Mouse (Mus musculus) megakaryocyte-erythroid progenitor cell, adult 5 weeks (primary cell): ENCODE results near the gene Cmas. TPM values are rescaled to one million over a fixed set of nuclear protein-coding genes. Genes with fewer than 3 reads are reported as not detected.

Experiments
- polyA plus RNA-seq: library from polyadenylated mRNA; stranded (reverse); fragments of >175 nt; gene quantifications from 2 replicates; pipeline ENCODE4 v1.2.3, GENCODE M21; 2012

Cmas gene
- polyA plus RNA-seq: 33.3 and 36.6 TPM in 2 replicates

DNA sequence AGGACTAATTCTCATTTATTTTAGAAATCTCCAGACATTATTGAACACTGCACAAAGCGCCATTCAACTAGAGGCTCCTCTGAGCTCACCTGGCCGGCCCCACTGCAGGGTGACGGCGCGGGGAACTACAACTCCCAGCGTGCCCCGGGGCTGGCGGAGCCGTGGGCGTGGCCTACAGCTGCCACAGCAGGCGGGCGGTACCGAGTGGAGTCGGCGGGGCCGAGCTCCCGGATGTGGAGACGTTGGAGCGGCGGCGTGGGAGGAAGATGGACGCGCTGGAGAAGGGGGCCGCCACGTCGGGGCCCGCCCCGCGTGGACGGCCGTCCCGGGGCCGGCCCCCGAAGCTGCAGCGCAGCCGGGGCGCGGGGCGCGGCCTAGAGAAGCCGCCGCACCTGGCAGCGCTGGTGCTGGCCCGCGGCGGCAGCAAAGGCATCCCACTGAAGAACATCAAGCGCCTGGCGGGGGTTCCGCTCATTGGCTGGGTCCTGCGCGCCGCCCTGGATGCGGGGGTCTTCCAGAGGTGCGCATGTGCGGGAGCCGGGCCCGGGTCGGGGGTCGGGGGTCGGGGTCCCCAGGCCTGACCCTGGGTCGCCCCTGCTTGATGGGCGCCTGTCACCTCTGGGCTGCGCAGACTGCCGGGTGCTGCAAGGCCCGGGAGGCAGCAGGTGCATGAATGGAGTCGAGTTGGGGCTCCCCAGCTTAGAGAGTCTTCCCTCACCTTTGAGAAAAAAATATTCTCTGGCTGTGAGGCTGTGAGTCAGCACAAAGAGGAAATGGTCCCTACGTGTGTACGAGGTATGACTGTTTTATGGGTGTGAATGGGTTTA lies at the start of gene Cmas:
Gene Cmas (plus strand): TSS at position 180 of the 827 bp plus-strand sequence.

DNA sequence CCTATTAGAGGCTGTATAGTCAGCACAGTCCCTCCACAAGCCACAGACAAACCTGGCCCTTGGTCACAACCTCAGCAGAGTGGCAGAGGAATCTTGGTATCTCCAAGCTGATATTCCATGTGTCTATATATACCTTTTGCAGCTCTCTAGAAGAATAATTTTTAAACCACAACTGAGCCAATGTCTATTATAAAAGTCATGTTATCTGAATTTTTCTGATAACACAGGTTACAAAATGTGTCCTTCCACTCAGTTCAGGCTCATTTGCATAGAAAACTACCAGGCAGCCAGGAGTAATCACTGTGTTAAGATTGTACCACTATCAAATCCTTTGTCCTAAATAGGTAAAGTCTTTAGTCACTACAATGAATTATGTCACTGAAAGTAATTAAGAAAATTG lies 47.9 kb downstream of the Cmas start, which contains the start of gene Sult6b2:
Gene Sult6b2 (minus strand): TSS at position 101 of the 400 bp plus-strand sequence.

Other genes with a start within 250 kb of the Cmas start
- 14.3 and 22.2 TPM in 2 replicates for gene Ldhb, start 248.7 kb upstream of the Cmas start, polyA plus RNA-seq
- gene Kcnj8, start 185.1 kb upstream of the Cmas start, polyA plus RNA-seq: not detected in 2 replicates
- gene Abcc9, start 54.4 kb upstream of the Cmas start, polyA plus RNA-seq: not detected in 2 replicates
- not detected in 2 replicates for gene Sult6b2, start 47.8 kb downstream of the Cmas start, polyA plus RNA-seq
- 0.06 TPM in 2 replicates for gene St8sia1, start 207.8 kb downstream of the Cmas start, polyA plus RNA-seq